Mouse (Mus musculus): ENCODE data around the gene Ugt1a9. TPM values are rescaled to one million over a fixed set of nuclear protein-coding genes. Genes with fewer than 3 reads are reported as not detected.

The Ugt1a9 gene
- polyA plus RNA-seq, 1 experiment from 2014 or later, result not detected

- 95% methylated on average over 6 of the region's 6 CpGs for WGBS
- Histone ChIP-seq H3K4me3 (no peak overlapping the region), H3K9me3 (peaks cover 13% of the 10 kb centered on the region; the same call in 1 of the 2 replicates)
Measured at GRCm38 (mm10) chr1:88267489-88267888, 196.9 kb downstream of the Ugt1a9 start.

GRCm38 (mm10) chr1:88268070-88268469 is 197.5 kb downstream of the Ugt1a9 start:
- no peak overlapping the region for H3K27ac ChIP-seq
- 0 out of 2 replicates have a peak, but pooled peaks cover 5% of the 10 kb centered on the region for H3K4me1 ChIP-seq
- H3K27me3 ChIP-seq (ENCODE audit: insufficient read depth, poor library complexity, severe bottlenecking), result no peaks in the 10 kb centered on the region
- no peak overlapping the region for H3K4me3 ChIP-seq
- peaks cover 91% of the 10 kb centered on the region for H3K36me3 ChIP-seq
- DNase-seq (ENCODE audit: low spot score), result no peak
- peaks cover 13% of the 10 kb centered on the region; the same call in 1 of the 2 replicates for H3K9me3 ChIP-seq
- 83% methylated on average over 6 of the region's 6 CpGs for WGBS

More at GRCm38 (mm10) chr1:88267489-88267888, 196.9 kb downstream of the Ugt1a9 start:
- H3K4me1 ChIP-seq, result 0 out of 2 replicates have a peak, but pooled peaks cover 5% of the 10 kb centered on the region
- H3K36me3 ChIP-seq, result peaks cover 91% of the 10 kb centered on the region
- H3K27me3 ChIP-seq (ENCODE audit: insufficient read depth, poor library complexity, severe bottlenecking), result no peaks in the 10 kb centered on the region
- no peak for DNase-seq (ENCODE audit: low spot score)
- H3K27ac ChIP-seq, result no peak overlapping the region

Other genes starting within 250 kb of the Ugt1a9 start
- gene Dgkd, start 217.5 kb upstream of the Ugt1a9 start, polyA plus RNA-seq (2016; fragmentation: Nextera tagmentation; extraction: Ambion mirVana), result 26.6 and 31.6 TPM in 2 replicates
- 33.5 and 34.5 TPM in 2 replicates for gene Usp40, start 62.2 kb upstream of the Ugt1a9 start, polyA plus RNA-seq (2016; fragmentation: Nextera tagmentation; extraction: Ambion mirVana)
- not detected in 2 replicates for gene Ugt1a10, start 15.4 kb upstream of the Ugt1a9 start, polyA plus RNA-seq (2016; fragmentation: Nextera tagmentation; extraction: Ambion mirVana)
- gene Ugt1a8, start 17.0 kb downstream of the Ugt1a9 start, polyA plus RNA-seq (2016; fragmentation: Nextera tagmentation; extraction: Ambion mirVana), result not detected in 2 replicates
- gene Ugt1a7c, start 24.3 kb downstream of the Ugt1a9 start, polyA plus RNA-seq (2016; fragmentation: Nextera tagmentation; extraction: Ambion mirVana), result 0.30 and 0.79 TPM in 2 replicates
- not detected in 2 replicates for gene Ugt1a6b, start 32.5 kb downstream of the Ugt1a9 start, polyA plus RNA-seq (2016; fragmentation: Nextera tagmentation; extraction: Ambion mirVana)
- gene Ugt1a6a, start 64.0 kb downstream of the Ugt1a9 start, polyA plus RNA-seq (2016; fragmentation: Nextera tagmentation; extraction: Ambion mirVana), result not detected in 2 replicates
- not detected in 2 replicates for gene Ugt1a5, start 95.2 kb downstream of the Ugt1a9 start, polyA plus RNA-seq (2016; fragmentation: Nextera tagmentation; extraction: Ambion mirVana)
- gene Ugt1a2, start 129.8 kb downstream of the Ugt1a9 start, polyA plus RNA-seq (2016; fragmentation: Nextera tagmentation; extraction: Ambion mirVana), result 0.13 TPM in 1 of 2 replicates, not detected in the other
- gene Dnajb3, start 135.0 kb downstream of the Ugt1a9 start, polyA plus RNA-seq (2016; fragmentation: Nextera tagmentation; extraction: Ambion mirVana), result 8.1 and 9.9 TPM in 2 replicates
- gene Ugt1a1, start 141.2 kb downstream of the Ugt1a9 start, polyA plus RNA-seq (2016; fragmentation: Nextera tagmentation; extraction: Ambion mirVana), result not detected in 2 replicates
- 0.58 and 0.82 TPM in 2 replicates for gene Mroh2a, start 156.2 kb downstream of the Ugt1a9 start, polyA plus RNA-seq (2016; fragmentation: Nextera tagmentation; extraction: Ambion mirVana)
- gene Hjurp, start 206.8 kb downstream of the Ugt1a9 start, polyA plus RNA-seq (2016; fragmentation: Nextera tagmentation; extraction: Ambion mirVana), result 143 and 155 TPM in 2 replicates
- gene Trpm8, start 206.9 kb downstream of the Ugt1a9 start, polyA plus RNA-seq (2016; fragmentation: Nextera tagmentation; extraction: Ambion mirVana), result 0.11 and 0.15 TPM in 2 replicates